In the genomic region with DNA sequence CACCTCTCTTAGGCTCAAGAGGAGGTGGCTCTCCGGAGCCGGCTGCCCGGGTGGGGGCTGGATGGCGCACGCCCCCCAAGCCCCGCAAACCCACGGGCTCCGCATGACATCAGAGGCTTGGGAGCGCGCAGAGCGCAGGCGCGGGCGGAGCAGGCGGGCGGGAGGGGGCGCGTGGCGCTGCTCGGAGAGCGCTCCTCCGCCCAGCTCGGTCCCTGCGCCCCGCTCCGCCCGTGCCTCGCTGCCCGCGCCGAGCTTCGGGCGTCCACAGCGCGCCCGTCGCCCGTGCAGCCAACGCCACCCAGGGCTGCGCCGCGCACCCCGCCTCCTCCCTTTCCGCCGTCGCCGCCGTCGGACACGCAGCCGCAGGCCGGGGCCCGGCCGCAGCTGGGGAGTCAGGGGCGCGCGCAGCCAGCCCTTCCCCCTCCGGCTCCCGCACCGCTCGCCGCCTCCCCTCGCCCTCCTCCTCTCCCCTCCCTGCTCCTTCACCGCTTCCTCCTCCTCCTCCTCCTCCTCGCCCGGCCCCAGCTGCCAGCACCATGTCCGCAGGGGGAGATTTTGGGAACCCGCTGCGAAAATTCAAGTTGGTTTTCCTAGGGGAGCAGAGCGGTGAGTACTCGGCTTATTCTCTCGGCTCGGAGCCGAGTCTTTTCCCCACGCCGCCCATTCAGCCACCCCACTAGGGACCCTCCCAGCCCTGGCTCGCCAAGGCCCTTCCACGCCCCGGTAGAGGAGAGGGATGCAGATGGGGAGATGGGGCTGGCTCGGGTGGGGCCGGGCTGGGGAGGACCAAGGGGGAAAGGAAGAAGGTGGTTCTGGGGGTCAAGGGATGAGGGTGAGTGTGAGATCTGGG, we compare ENCODE assay signal across 8 mouse cellular contexts. TPM values are rescaled to one million over a fixed set of nuclear protein-coding genes. Genes with fewer than 3 reads are reported as not detected.
DNase-seq lines count a peak whose midpoint lies in the region; ATAC-seq lines count a peak whose summit lies in the region.

A gene (plus strand): TSS at position 167 of the 850 bp plus-strand sequence.

- peak within 1 kb of the TSS; percentile 81 for H3K9ac ChIP-seq in forebrain, embryonic 16.5 days (replicated peaks; ENCODE audit: low read depth, low read length)
- H3K9ac ChIP-seq in hindbrain, embryonic 14.5 days, result peak within 1 kb of the TSS; percentile 97
- H3K9ac ChIP-seq in stomach, embryonic 14.5 days (replicated peaks; ENCODE audit: low read depth, low read length), result peak within 1 kb of the TSS; percentile 36; the same call in 1 of the 2 replicates

- H3K4me2 ChIP-seq in forebrain, embryonic 16.5 days (ENCODE audit: low read length), result peak within 1 kb of the TSS; percentile 74
- peak within 1 kb of the TSS; percentile 57 for H3K4me2 ChIP-seq in hindbrain, embryonic 14.5 days (replicated peaks)
- peak within 1 kb of the TSS; percentile 97 for H3K4me2 ChIP-seq in stomach, embryonic 14.5 days (replicated peaks; ENCODE audit: low read depth, low read length)

- intact Hi-C loops in left cerebral cortex, postnatal 36 days (cut with DNase I), result loop anchor here (2.0 kb wide), 2 partner anchors 23 to 35 kb away; no protein-coding TSS in a partner anchor

- H3K4me1 ChIP-seq in erythroblast, embryonic 14.5 days (ENCODE audit: control insufficient read depth), result no peaks in the 10 kb centered on the region
- H3K4me1 ChIP-seq in forebrain, embryonic 16.5 days (replicated peaks; ENCODE audit: control insufficient read depth, insufficient read depth, low read length), result peaks cover 38% of the 10 kb centered on the region
- peaks cover 42% of the 10 kb centered on the region for H3K4me1 ChIP-seq in hindbrain, embryonic 14.5 days (replicated peaks; ENCODE audit: control insufficient read depth, insufficient read depth, low read length)
- peaks cover 62% of the 10 kb centered on the region for H3K4me1 ChIP-seq in midbrain, embryonic 10.5 days
- H3K4me1 ChIP-seq in stomach, embryonic 14.5 days (ENCODE audit: control insufficient read depth, insufficient read depth, low read length), result 0 out of 2 replicates have a peak, but pooled peaks cover 7% of the 10 kb centered on the region

- H3K36me3 ChIP-seq in erythroblast, embryonic 14.5 days (ENCODE audit: control insufficient read depth), result no peaks in the 10 kb centered on the region
- no peaks in the 10 kb centered on the region for H3K36me3 ChIP-seq in forebrain, embryonic 16.5 days (ENCODE audit: control insufficient read depth, insufficient read depth)
- no peaks in the 10 kb centered on the region for H3K36me3 ChIP-seq in hindbrain, embryonic 14.5 days (replicated peaks; ENCODE audit: control insufficient read depth, insufficient read depth)
- peaks cover 5% of the 10 kb centered on the region; the same call in 1 of the 2 replicates for H3K36me3 ChIP-seq in midbrain, embryonic 10.5 days
- H3K36me3 ChIP-seq in stomach, embryonic 14.5 days (ENCODE audit: control insufficient read depth, insufficient read depth, low read length), result no peaks in the 10 kb centered on the region

- no peaks in the 10 kb centered on the region for H3K9me3 ChIP-seq in erythroblast, embryonic 14.5 days (ENCODE audit: control insufficient read depth, low read length)
- no peaks in the 10 kb centered on the region for H3K9me3 ChIP-seq in forebrain, embryonic 16.5 days (ENCODE audit: control insufficient read depth, low read length)
- no peaks in the 10 kb centered on the region for H3K9me3 ChIP-seq in hindbrain, embryonic 14.5 days (ENCODE audit: control insufficient read depth, low read length)
- H3K9me3 ChIP-seq in midbrain, embryonic 10.5 days (replicated peaks), result no peaks in the 10 kb centered on the region
- no peaks in the 10 kb centered on the region for H3K9me3 ChIP-seq in stomach, embryonic 14.5 days (ENCODE audit: control insufficient read depth, low read depth, low read length)

- peak within 1 kb of the TSS; percentile 24 for H3K4me3 ChIP-seq in erythroblast, embryonic 14.5 days (replicated peaks)
- H3K4me3 ChIP-seq in forebrain, embryonic 16.5 days (replicated peaks; ENCODE audit: low read length), result peak within 1 kb of the TSS; percentile 63
- peak within 1 kb of the TSS; percentile 95 for H3K4me3 ChIP-seq in hindbrain, embryonic 14.5 days (replicated peaks; ENCODE audit: low read length)
- peak within 1 kb of the TSS; percentile 67 for H3K4me3 ChIP-seq in midbrain, embryonic 10.5 days
- peak within 1 kb of the TSS; percentile 61 for H3K4me3 ChIP-seq in stomach, embryonic 14.5 days (ENCODE audit: low read depth, low read length)

- H3K27ac ChIP-seq in forebrain, embryonic 16.5 days (ENCODE audit: low read length), result peak within 1 kb of the TSS; percentile 87
- H3K27ac ChIP-seq in hindbrain, embryonic 14.5 days, result peak within 1 kb of the TSS; percentile 95
- H3K27ac ChIP-seq in midbrain, embryonic 10.5 days (replicated peaks), result peak within 1 kb of the TSS; percentile 90
- H3K27ac ChIP-seq in stomach, embryonic 14.5 days (ENCODE audit: low read length), result no peak within 1 kb of the TSS

- DNase-seq in cerebellum, adult 11 months, result peak; percentile 83
- peak; percentile 81 for DNase-seq in hindbrain, embryonic 14.5 days (ENCODE audit: low spot score)
- peak; percentile 75 to 88 for DNase-seq in left cerebral cortex, postnatal 36 days (ENCODE audit: low spot score in 2 of 2)
- peak; percentile 72 for DNase-seq in midbrain, embryonic 10.5 days (ENCODE audit: low spot score)

- WGBS in forebrain, embryonic 16.5 days, result 0% methylated on average over 25 of the region's 81 CpGs
- WGBS in hindbrain, embryonic 14.5 days, result under 1% methylated on average over 68 of the region's 81 CpGs
- 1% methylated on average over 71 of the region's 81 CpGs for WGBS in midbrain, embryonic 10.5 days
- WGBS in stomach, embryonic 14.5 days, result under 1% methylated on average over 45 of the region's 81 CpGs

- H3K27me3 ChIP-seq in erythroblast, embryonic 14.5 days (ENCODE audit: control insufficient read depth), result peaks cover 50% of the 10 kb centered on the region
- no peaks in the 10 kb centered on the region for H3K27me3 ChIP-seq in forebrain, embryonic 16.5 days (replicated peaks; ENCODE audit: control insufficient read depth, insufficient read depth, low read length)
- H3K27me3 ChIP-seq in hindbrain, embryonic 14.5 days (ENCODE audit: control insufficient read depth, insufficient read depth, low read length), result no peaks in the 10 kb centered on the region
- peaks cover 59% of the 10 kb centered on the region for H3K27me3 ChIP-seq in midbrain, embryonic 10.5 days (ENCODE audit: low read depth, poor library complexity, severe bottlenecking)
- peaks cover 32% of the 10 kb centered on the region for H3K27me3 ChIP-seq in stomach, embryonic 14.5 days (ENCODE audit: control insufficient read depth, insufficient read depth, low read length)

- no peak for ATAC-seq in erythroblast, adult 5-6 weeks (replicated peaks; ENCODE audit: low FRiP score, poor library complexity, severe bottlenecking)
- peak; percentile 84 for ATAC-seq in forebrain, embryonic 16.5 days
- peak; percentile 76 for ATAC-seq in hindbrain, embryonic 14.5 days (ENCODE audit: low FRiP score)
- ATAC-seq in stomach, embryonic 14.5 days (ENCODE audit: insufficient number of reproducible peaks, insufficient read depth, low FRiP score, low read depth), result peak; percentile 51

RNA-seq across cellular contexts. Expression of the gene that starts here (rescaled TPM):
- not detected in 2 replicates for polyA plus RNA-seq in erythroblast, embryonic 14.5 days (2012)
- 0.84 TPM in 1 of 2 replicates, not detected in the other for total RNA-seq in erythroblast, adult 5-6 weeks (2015; ENCODE audit: low replicate concordance)
- 0.09 TPM in 1 of 2 replicates, not detected in the other for total RNA-seq in erythroblast, adult 5-6 weeks (2017; ENCODE audit: low replicate concordance)
- polyA plus RNA-seq in forebrain, embryonic 16.5 days (2015; fragmentation: Nextera tagmentation; extraction: Ambion mirVana), result 63.6 and 77.9 TPM in 2 replicates
- 80.7 and 92.0 TPM in 2 replicates for polyA plus RNA-seq in hindbrain, embryonic 14.5 days (2014; fragmentation: Nextera tagmentation; extraction: Ambion mirVana)
- total RNA-seq in left cerebral cortex, postnatal 36 days (2021), result 100 to 1,000 TPM; 607 to 644 TPM
- polyA plus RNA-seq in midbrain, embryonic 10.5 days (2016; fragmentation: Nextera tagmentation; extraction: Ambion mirVana), result 12.3 and 19.9 TPM in 2 replicates
- 5.4 and 6.1 TPM in 2 replicates for polyA plus RNA-seq in stomach, embryonic 14.5 days (2014; fragmentation: Nextera tagmentation; extraction: Ambion mirVana)

Comparison
In these comparisons a context has a peak if more than half of its experiments do, and no peak if none do; other contexts are left out.
1. RNA of the gene that starts here (total RNA-seq): 607 to 644 TPM in left cerebral cortex, postnatal 36 days; 0.09 to 0.84 TPM in erythroblast, adult 5-6 weeks; every median in the first group is over 100 times any median in the second.
2. H3K4me3 ChIP-seq: peak in every context shown above with its lines; median percentile 95 in hindbrain, embryonic 14.5 days; 67 in midbrain, embryonic 10.5 days; 63 in forebrain, embryonic 16.5 days; 61 in stomach, embryonic 14.5 days; 24 in erythroblast, embryonic 14.5 days.
3. H3K9ac ChIP-seq: peak in every context shown above with its lines; median percentile 97 in hindbrain, embryonic 14.5 days; 81 in forebrain, embryonic 16.5 days; 36 in stomach, embryonic 14.5 days.
4. Peak in every context shown above with its lines, with median percentiles within 50 percentile points of each other: DNase-seq and H3K4me2 ChIP-seq.